Mouse (Mus musculus) heart, embryonic 11.5 days (tissue): ENCODE measurements around the gene Ftsj1. TPM values are rescaled to one million over a fixed set of nuclear protein-coding genes. Genes with fewer than 3 reads are reported as not detected.

ENCODE experiments used
- ATAC-seq: fragments of 200-750 bp; cut with Nextera tagmentation; replicated peaks from 2 replicates; pipeline ENCODE4 v1.8.0; 2017; ENCODE audit warnings: moderate library complexity; ENCODE audit not compliant: insufficient number of reproducible peaks, low FRiP score, low TSS enrichment
- H3K27ac ChIP-seq: fragments of 300-500 bp; sonication (generic); 2 replicates; pipeline ENCODE4 v1.5.1; 2014; ENCODE audit warnings: mild to moderate bottlenecking, low read depth, low read length
- H3K27me3 ChIP-seq: fragments of 300-500 bp; sonication (generic); 2 replicates; pipeline ENCODE4 v1.6.1; 2014; ENCODE audit warnings: mild to moderate bottlenecking, low read length, mixed read lengths; ENCODE audit not compliant: control insufficient read depth, insufficient read depth
- H3K36me3 ChIP-seq: fragments of 300-500 bp; sonication (generic); 2 replicates; pipeline ENCODE4 v1.6.1; 2014; ENCODE audit warnings: mild to moderate bottlenecking, low read length, moderate library complexity, mixed read lengths; ENCODE audit not compliant: control insufficient read depth, insufficient read depth
- H3K4me1 ChIP-seq: fragments of 300-500 bp; sonication (generic); 2 replicates; pipeline ENCODE4 v1.6.1; 2014; ENCODE audit warnings: low read length; ENCODE audit not compliant: control insufficient read depth, insufficient read depth
- H3K4me2 ChIP-seq: fragments of 300-500 bp; sonication (generic); 2 replicates; pipeline ENCODE4 v1.6.1; 2014; ENCODE audit warnings: mild to moderate bottlenecking, moderate library complexity
- H3K4me3 ChIP-seq: fragments of 300-500 bp; sonication (generic); 2 replicates; pipeline ENCODE4 v1.5.1; 2014; ENCODE audit warnings: low read depth, low read length
- H3K9ac ChIP-seq: fragments of 300-500 bp; sonication (generic); 2 replicates; pipeline ENCODE4 v1.6.1; 2014; ENCODE audit warnings: mild to moderate bottlenecking, low read depth, low read length, moderate library complexity
- H3K9me3 ChIP-seq: fragments of 300-500 bp; sonication (generic); replicated peaks from 2 replicates; pipeline ENCODE4 v1.6.1; 2016; ENCODE audit warnings: low read length; ENCODE audit not compliant: control insufficient read depth
- WGBS: fragments of 180-500 bp; shearing (Covaris S2); extraction: QIAGEN DNeasy Blood & Tissue Kit; methylation state at CpG from one replicate; pipeline ENCODE4 v1.1.7; 2014; ENCODE audit not compliant: insufficient replicate concordance; 5-methylcytosine and 5-hydroxymethylcytosine counted together
- polyA plus RNA-seq: library from polyadenylated mRNA; unstranded; fragments of >200 nt; fragmentation: Nextera tagmentation; extraction: Ambion mirVana; gene quantifications from 2 replicates; pipeline ENCODE4 v1.2.1, GENCODE M21; 2014

The Ftsj1 gene
- polyA plus RNA-seq, 1 experiment from 2014 or later, result 25.1 TPM

- H3K9ac ChIP-seq, result no peak overlapping the region
- WGBS, result 66% methylated on average over 7 of the region's 7 CpGs
- no peaks in the 10 kb centered on the region for H3K36me3 ChIP-seq
- no peak overlapping the region for H3K27ac ChIP-seq
- no peak overlapping the region for H3K4me2 ChIP-seq
- no peaks in the 10 kb centered on the region for H3K4me1 ChIP-seq
- peaks cover 2% of the 10 kb centered on the region; the same call in 1 of the 2 replicates for H3K27me3 ChIP-seq
- ATAC-seq, result no peak
- H3K9me3 ChIP-seq, result no peaks in the 10 kb centered on the region
- H3K4me3 ChIP-seq, result no peak overlapping the region
Measured at GRCm38 (mm10) chrX:8223473-8223872, 28.7 kb downstream of the Ftsj1 start.

GRCm38 (mm10) chrX:8222678-8223421 lies 29.4 kb downstream of the Ftsj1 start:
- peaks cover 2% of the 10 kb centered on the region; the same call in 1 of the 2 replicates for H3K27me3 ChIP-seq
- H3K9ac ChIP-seq, result no peak overlapping the region
- no peak for ATAC-seq
- H3K4me2 ChIP-seq, result no peak overlapping the region
- no peaks in the 10 kb centered on the region for H3K36me3 ChIP-seq
- H3K27ac ChIP-seq, result no peak overlapping the region
- WGBS, result 51% methylated on average over 7 of the region's 7 CpGs
- H3K4me1 ChIP-seq, result no peaks in the 10 kb centered on the region
- H3K9me3 ChIP-seq, result no peaks in the 10 kb centered on the region
- no peak overlapping the region for H3K4me3 ChIP-seq

GRCm38 (mm10) chrX:8222296-8222677 lies 29.9 kb downstream of the Ftsj1 start:
- no peak for ATAC-seq
- Histone ChIP-seq H3K4me2 (no peak overlapping the region), H3K27ac (no peak overlapping the region), H3K4me1 (no peaks in the 10 kb centered on the region), H3K9me3 (no peaks in the 10 kb centered on the region), H3K27me3 (peaks cover 2% of the 10 kb centered on the region; the same call in 1 of the 2 replicates), H3K9ac (no peak overlapping the region), H3K4me3 (no peak overlapping the region), H3K36me3 (no peaks in the 10 kb centered on the region)
- 57% methylated on average over 3 of the region's 3 CpGs for WGBS

- H3K4me1 ChIP-seq, result no peaks in the 10 kb centered on the region
- no peaks in the 10 kb centered on the region for H3K9me3 ChIP-seq
- H3K27me3 ChIP-seq, result peaks cover 2% of the 10 kb centered on the region; the same call in 1 of the 2 replicates
- no peak for ATAC-seq
- H3K4me2 ChIP-seq, result no peak overlapping the region
- no peak overlapping the region for H3K9ac ChIP-seq
- WGBS, result 20% methylated on average over 8 of the region's 8 CpGs
- no peaks in the 10 kb centered on the region for H3K36me3 ChIP-seq
- no peak overlapping the region for H3K4me3 ChIP-seq
- no peak overlapping the region for H3K27ac ChIP-seq
Measured at GRCm38 (mm10) chrX:8219651-8220050, 32.6 kb downstream of the Ftsj1 start.

GRCm38 (mm10) chrX:8218114-8218513 lies 34.1 kb downstream of the Ftsj1 start:
- H3K4me1 ChIP-seq, result no peaks in the 10 kb centered on the region

GRCm38 (mm10) chrX:8217383-8217782 lies 34.8 kb downstream of the Ftsj1 start:
- H3K4me2 ChIP-seq, result no peak overlapping the region
- ATAC-seq, result no peak
- H3K27me3 ChIP-seq, result peaks cover 2% of the 10 kb centered on the region; the same call in 1 of the 2 replicates
- no peaks in the 10 kb centered on the region for H3K9me3 ChIP-seq
- WGBS, result 25% methylated on average over 6 of the region's 6 CpGs
- no peaks in the 10 kb centered on the region for H3K4me1 ChIP-seq
- no peak overlapping the region for H3K4me3 ChIP-seq
- H3K36me3 ChIP-seq, result no peaks in the 10 kb centered on the region
- H3K27ac ChIP-seq, result no peak overlapping the region
- H3K9ac ChIP-seq, result no peak overlapping the region

More at GRCm38 (mm10) chrX:8218114-8218513, 34.1 kb downstream of the Ftsj1 start:
- H3K27ac ChIP-seq, result no peak overlapping the region
- no peak overlapping the region for H3K4me3 ChIP-seq
- H3K9me3 ChIP-seq, result no peaks in the 10 kb centered on the region
- peaks cover 2% of the 10 kb centered on the region; the same call in 1 of the 2 replicates for H3K27me3 ChIP-seq
- no peaks in the 10 kb centered on the region for H3K36me3 ChIP-seq
- WGBS, result 35% methylated on average over 2 of the region's 2 CpGs
- ATAC-seq, result no peak
- H3K4me2 ChIP-seq, result no peak overlapping the region
- no peak overlapping the region for H3K9ac ChIP-seq

GRCm38 (mm10) chrX:8211490-8212207 lies 40.6 kb downstream of the Ftsj1 start:
- Histone ChIP-seq H3K4me1 (no peaks in the 10 kb centered on the region), H3K9ac (no peak overlapping the region), H3K9me3 (no peaks in the 10 kb centered on the region), H3K27ac (no peak overlapping the region), H3K4me3 (no peak overlapping the region), H3K4me2 (no peak overlapping the region), H3K36me3 (no peaks in the 10 kb centered on the region), H3K27me3 (no peaks in the 10 kb centered on the region; the same call in 1 of the 2 replicates)
- ATAC-seq, result no peak
- WGBS, result 71% methylated on average over 7 of the region's 7 CpGs

- ATAC-seq, result no peak
- 39% methylated on average over 2 of the region's 2 CpGs for WGBS
- Histone ChIP-seq H3K4me1 (no peaks in the 10 kb centered on the region), H3K9ac (no peak overlapping the region), H3K4me3 (no peak overlapping the region), H3K27me3 (no peaks in the 10 kb centered on the region; the same call in 1 of the 2 replicates), H3K9me3 (no peaks in the 10 kb centered on the region), H3K27ac (no peak overlapping the region), H3K4me2 (no peak overlapping the region), H3K36me3 (no peaks in the 10 kb centered on the region)
Measured at GRCm38 (mm10) chrX:8209720-8210119, 42.5 kb downstream of the Ftsj1 start.
